Mouse (Mus musculus) kidney, postnatal 36 days (tissue): ENCODE data around the gene Panx1.

Experiments used
- DNase-seq, 2 experiments: peaks; one replicate each; pipeline ENCODE4 v3.0.0; 2021 to 2022; ENCODE audit warnings: mixed read lengths in 2 of 2

Panx1 gene

DNA sequence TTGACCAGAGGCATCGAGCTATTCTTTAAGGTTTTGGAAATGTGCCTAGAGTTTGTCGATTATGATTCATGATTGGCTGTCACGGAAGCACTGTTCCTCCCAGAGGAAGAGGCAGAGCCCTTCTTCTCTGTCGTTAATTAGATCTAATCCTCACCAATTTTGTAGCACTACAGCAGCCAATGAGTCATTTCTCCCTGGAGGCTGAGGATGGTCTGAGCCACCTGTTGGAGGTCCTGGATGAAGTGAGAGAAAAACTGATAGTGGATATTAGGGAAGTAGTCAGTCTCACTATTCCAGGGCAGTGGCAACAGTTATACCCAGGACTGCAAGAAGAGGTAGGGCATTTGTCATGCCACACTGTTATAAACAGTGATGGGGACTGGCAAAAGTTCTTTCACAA is 75.1 kb downstream of the Panx1 start:
- no peak for DNase-seq

DNA sequence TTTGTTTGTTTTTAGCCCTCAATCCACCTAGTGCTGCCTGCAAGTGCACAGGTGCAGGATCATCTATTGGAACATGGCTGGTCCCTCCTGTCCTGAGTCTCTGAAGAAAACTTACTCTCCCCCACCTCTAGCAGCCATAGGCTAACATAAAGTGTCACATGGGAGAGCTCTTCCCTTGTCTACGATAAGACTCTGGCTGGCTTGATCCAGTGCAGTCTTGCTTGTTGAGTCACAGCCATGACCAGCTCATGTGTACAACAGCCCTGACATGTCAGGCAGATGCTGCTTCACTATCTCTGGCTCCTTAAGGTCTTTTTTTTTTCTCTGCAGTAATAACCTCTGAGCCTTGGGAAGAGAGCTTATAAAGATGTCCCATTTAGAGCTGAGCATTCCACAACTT is 77.7 kb downstream of the Panx1 start:
- no peak for DNase-seq

DNA sequence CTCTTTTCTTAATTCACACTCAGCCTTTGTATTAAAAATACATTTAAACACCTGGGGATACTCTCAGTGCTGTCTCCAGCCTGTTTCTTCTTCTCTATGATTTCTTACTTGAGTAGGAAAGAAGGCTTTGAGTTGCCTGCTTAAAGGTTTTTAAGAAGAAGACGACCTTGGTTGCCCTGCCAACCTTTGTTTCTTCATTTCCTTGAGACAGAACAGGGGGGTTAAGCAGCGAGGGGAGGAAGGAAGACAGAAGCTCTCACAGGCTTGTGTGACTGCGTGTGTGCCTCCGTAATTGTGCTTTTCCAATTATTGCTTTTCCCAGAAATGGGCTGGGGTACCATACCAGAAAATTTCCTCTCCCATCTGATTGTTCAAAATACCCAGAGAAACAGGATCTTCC is 78.5 kb downstream of the Panx1 start:
- DNase-seq, result no peak

DNA sequence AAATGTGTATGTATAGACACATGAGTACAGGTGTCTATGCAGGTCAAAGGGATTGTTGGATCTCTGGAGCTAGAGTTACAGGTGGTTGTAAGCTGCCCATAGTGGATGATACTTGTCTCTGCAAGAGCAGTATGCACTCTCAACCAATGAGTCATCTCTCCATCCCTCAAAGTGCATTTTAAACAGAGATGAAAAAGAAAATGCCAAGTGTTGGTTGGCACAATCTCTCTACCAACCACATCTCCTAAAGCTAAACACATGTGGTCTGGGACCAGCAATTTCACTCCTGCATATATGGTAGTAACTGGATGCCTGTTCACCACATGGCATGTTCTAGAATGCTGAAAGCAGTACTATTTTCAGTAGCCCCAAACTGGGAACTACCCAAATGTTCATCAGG is 79.9 kb downstream of the Panx1 start:
- DNase-seq, result no peak

DNA sequence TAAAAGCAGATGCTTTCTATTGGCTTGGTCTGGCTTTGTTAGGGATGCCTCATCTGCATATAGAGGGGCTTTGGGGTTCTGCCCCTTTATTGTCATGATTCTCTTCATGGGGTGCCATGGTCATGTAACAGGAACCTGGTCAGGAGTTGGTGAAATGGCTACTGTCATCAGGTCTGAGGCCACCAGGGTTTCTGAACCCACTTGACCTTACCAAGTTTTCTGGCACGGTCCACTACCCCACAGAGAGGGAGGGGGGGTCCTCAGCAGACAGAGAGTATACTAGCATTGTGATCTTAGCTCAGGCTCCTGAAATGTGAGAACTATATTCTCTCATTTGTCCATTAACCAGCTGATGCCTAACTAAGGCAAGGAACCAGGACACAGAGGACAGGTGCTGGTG is 82.5 kb downstream of the Panx1 start:
- no peak for DNase-seq

DNA sequence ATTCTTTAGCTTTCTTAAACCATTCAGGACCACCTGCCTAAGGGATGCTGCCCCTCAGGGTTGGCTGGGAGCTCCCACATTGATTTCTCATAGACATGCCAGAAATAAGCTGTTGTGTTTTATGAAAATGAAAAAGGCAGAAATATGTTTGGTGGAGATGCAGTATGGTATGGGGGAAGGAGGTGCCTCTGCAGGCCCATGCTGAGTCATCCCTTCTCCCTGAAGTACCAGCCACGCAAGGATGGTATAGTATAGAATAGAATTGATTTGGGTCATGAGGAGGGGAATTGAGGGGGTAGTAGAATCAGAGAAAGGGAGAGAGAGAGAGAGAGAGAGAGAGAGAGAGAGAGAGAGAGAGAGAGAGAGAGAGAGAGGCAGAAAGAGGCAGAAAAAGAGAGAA is 90.6 kb downstream of the Panx1 start:
- no peak for DNase-seq
